Comparison of ENCODE assay signal across 27 mouse cellular contexts in the genomic region with DNA sequence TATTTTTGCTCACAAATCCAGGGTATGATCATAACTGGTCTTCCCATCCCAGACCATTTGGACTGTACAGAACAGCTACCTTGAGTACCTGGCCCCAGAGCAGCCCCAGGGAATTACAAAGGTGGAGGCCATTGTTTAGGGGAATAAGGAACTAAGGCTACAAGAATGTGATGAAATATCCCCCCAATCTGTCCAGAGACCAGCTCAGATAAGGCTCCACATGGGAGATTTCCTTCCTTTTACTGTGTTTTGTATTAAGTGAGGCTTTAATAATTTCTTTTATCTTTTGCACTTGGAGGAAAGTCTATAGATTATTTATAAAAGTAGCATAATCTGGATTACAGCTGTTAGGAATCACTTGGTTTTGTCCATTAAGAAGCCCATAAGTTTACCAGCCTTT. TPM values are rescaled to one million over a fixed set of nuclear protein-coding genes. Genes with fewer than 3 reads are reported as not detected.
"Had no signal": no experiment of that assay in that cellular context is flagged by ENCODE, and none has a peak within 500 bp of the region (broad histone marks: within the 10 kb centered on the region; RNA-seq: fewer than 3 reads in every experiment).

No protein-coding gene starts in this region.

- ATAC-seq: hindbrain, embryonic 16.5 days; inflammation-experienced regulatory T-cells, adult 6 months; intestine, embryonic 15.5 days; intestine, postnatal 0 days had no signal

- H3K4me1 ChIP-seq: intestine, embryonic 15.5 days; limb, embryonic 12.5 days; liver, embryonic 13.5 days; liver, embryonic 15.5 days had no signal

- DNase-seq: gastrocnemius, adult 2 months; gastrocnemius, postnatal 10 days; gastrocnemius, postnatal 25 days; heart, adult 2 months; heart, postnatal 10 days; heart, postnatal 4 days; kidney, adult 18-20 months; kidney, adult 9 months; kidney, postnatal 14 days; kidney, postnatal 36 days; layer of hippocampus, adult 9-11 months; layer of hippocampus, postnatal 36 days; liver; liver, embryonic 13.5 days had no signal

- H3K9ac ChIP-seq: hindbrain, embryonic 12.5 days; hindbrain, embryonic 14.5 days; intestine, embryonic 15.5 days; kidney, embryonic 15.5 days; limb, embryonic 12.5 days; liver, embryonic 13.5 days; liver, embryonic 15.5 days had no signal

- H3K27me3 ChIP-seq: hindbrain, embryonic 12.5 days; intestine, embryonic 15.5 days; kidney, embryonic 15.5 days; limb, embryonic 12.5 days; liver, embryonic 13.5 days; liver, embryonic 15.5 days had no signal

- H3K9me3 ChIP-seq: hindbrain, embryonic 10.5 days; hindbrain, embryonic 12.5 days; intestine, embryonic 15.5 days; kidney, embryonic 15.5 days; limb, embryonic 10.5 days; limb, embryonic 12.5 days; liver, embryonic 13.5 days; liver, embryonic 15.5 days had no signal

- H3K27ac ChIP-seq: gastrocnemius, adult 2 months; heart, adult 2 months; hindbrain, embryonic 10.5 days; hindbrain, embryonic 12.5 days; hindbrain, embryonic 14.5 days; intestine, embryonic 15.5 days; kidney, embryonic 15.5 days; kidney, postnatal 0 days; limb, embryonic 10.5 days; limb, embryonic 12.5 days; liver, embryonic 13.5 days; liver, embryonic 15.5 days had no signal

- H3K36me3 ChIP-seq: hindbrain, embryonic 10.5 days; hindbrain, embryonic 12.5 days; intestine, embryonic 15.5 days; kidney, embryonic 15.5 days; limb, embryonic 10.5 days; limb, embryonic 12.5 days; liver, embryonic 13.5 days; liver, embryonic 15.5 days had no signal

- H3K4me3 ChIP-seq: gastrocnemius, adult 2 months; heart, adult 2 months; hindbrain, embryonic 10.5 days; hindbrain, embryonic 12.5 days; intestine, embryonic 15.5 days; kidney, embryonic 15.5 days; limb, embryonic 10.5 days; limb, embryonic 12.5 days; liver, embryonic 13.5 days; liver, embryonic 15.5 days had no signal

RNA-seq across cellular contexts. Expression of gene Efhb, which starts 5.6 kb away (rescaled TPM):
- total RNA-seq: left cerebral cortex, adult 18-20 months had no signal
- polyA plus RNA-seq: liver, embryonic 13.5 days; liver, embryonic 15.5 days had no signal
